Mouse (Mus musculus) CH12.LX (cell line): ENCODE data around the gene Tkfc.

Source experiments
- BHLHE40 ChIP-seq: IDR thresholded peaks from 2 replicates; pipeline ENCODE4 v1.6.1; 2011; ENCODE audit warnings: mild to moderate bottlenecking, low read depth, low read length, improper control_type of control experiment
- CTCF ChIP-seq, 2 experiments: IDR thresholded peaks in 1 of 2; conservative IDR thresholded peaks in 1 of 2; 2 replicates each; pipeline ENCODE4 v1.5.1; 2011 to 2012; ENCODE audit warnings: low read depth in 2 of 2, low read length in 2 of 2, improper control_type of control experiment in 1 of 2, inconsistent platforms in 1 of 2, mild to moderate bottlenecking in 1 of 2, moderate library complexity in 1 of 2
- EP300 ChIP-seq: IDR thresholded peaks from 2 replicates; pipeline ENCODE4 v1.6.1; 2011; ENCODE audit warnings: low read length, improper control_type of control experiment
- HCFC1 ChIP-seq: IDR thresholded peaks from 2 replicates; pipeline ENCODE4 v1.6.1; 2012; ENCODE audit warnings: low read depth, mild to moderate bottlenecking, inconsistent platforms, low read length, improper control_type of control experiment
- JUND ChIP-seq: conservative IDR thresholded peaks from 2 replicates; pipeline ENCODE4 v1.6.1; 2011; ENCODE audit warnings: low read depth, low read length, improper control_type of control experiment
- MAX ChIP-seq: IDR thresholded peaks from 2 replicates; pipeline ENCODE4 v1.6.1; 2011; ENCODE audit warnings: low read length, improper control_type of control experiment
- MXI1 ChIP-seq: IDR thresholded peaks from 2 replicates; pipeline ENCODE4 v1.6.1; 2011; ENCODE audit warnings: mild to moderate bottlenecking, low read depth, low read length, improper control_type of control experiment
- NELFE ChIP-seq: IDR thresholded peaks from 2 replicates; pipeline ENCODE4 v1.6.1; 2011; ENCODE audit warnings: low read depth, low read length, improper control_type of control experiment
- POLR2A ChIP-seq: IDR thresholded peaks from 2 replicates; pipeline ENCODE4 v1.6.1; 2011; ENCODE audit warnings: low read depth, mild to moderate bottlenecking, improper control_type of control experiment, low read length
- RAD21 ChIP-seq: IDR thresholded peaks from 2 replicates; pipeline ENCODE4 v1.6.1; 2011; ENCODE audit warnings: low read depth, mild to moderate bottlenecking, low read length, improper control_type of control experiment, moderate library complexity
- USF1 ChIP-seq: IDR thresholded peaks from 2 replicates; pipeline ENCODE4 v1.6.1; 2014; ENCODE audit warnings: low read depth, mild to moderate bottlenecking, inconsistent platforms, low read length, improper control_type of control experiment
- ZKSCAN1 ChIP-seq: IDR thresholded peaks from 2 replicates; pipeline ENCODE4 v1.6.1; 2012; ENCODE audit warnings: low read depth, inconsistent platforms, low read length, improper control_type of control experiment, borderline replicate concordance
- ZMIZ1 ChIP-seq: IDR thresholded peaks from 2 replicates; pipeline ENCODE4 v1.6.1; 2012; ENCODE audit warnings: low read depth, mild to moderate bottlenecking, inconsistent platforms, low read length, improper control_type of control experiment
- ZNF384 ChIP-seq: IDR thresholded peaks from 2 replicates; pipeline ENCODE4 v1.6.1; 2012; ENCODE audit warnings: low read depth, low read length, improper control_type of control experiment, inconsistent platforms

DNA sequence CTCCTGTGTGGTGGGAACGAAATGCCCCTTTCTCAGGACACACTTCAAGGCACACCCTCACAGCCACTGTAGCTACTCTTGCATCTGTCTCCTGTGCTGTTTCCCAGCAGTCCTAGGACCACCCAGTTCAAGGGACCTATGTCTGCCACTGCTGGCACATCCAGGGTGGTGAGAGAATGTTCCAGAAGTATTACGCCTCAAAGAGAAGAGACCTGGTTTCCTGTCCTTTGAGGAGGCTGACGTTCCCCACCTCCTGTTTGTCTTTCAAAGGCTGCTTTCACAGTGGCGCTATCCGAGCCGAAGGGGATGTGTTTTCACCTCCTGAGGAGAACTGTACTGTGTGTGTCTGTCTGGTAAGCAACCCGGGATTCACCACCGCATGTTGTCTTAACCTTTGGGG, 42.7 kb upstream of the Tkfc start:
- TF ChIP-seq BHLHE40: no peak
- no peak for TF ChIP-seq CTCF (conservative IDR thresholded peaks at IDR 0.05 in 1 of 2, IDR thresholded peaks at IDR 0.05 in 1 of 2; ENCODE audit: low read depth in 2 of 2, low read length in 2 of 2)
- TF ChIP-seq USF1: no peak
- TF ChIP-seq MXI1: no peak
- no peak for TF ChIP-seq ZKSCAN1
- no peak for TF ChIP-seq MAX
- no peak for TF ChIP-seq POLR2A
- TF ChIP-seq ZMIZ1: no peak
- TF ChIP-seq JUND: no peak
- TF ChIP-seq NELFE: no peak
- TF ChIP-seq EP300: no peak
- TF ChIP-seq RAD21: no peak
- TF ChIP-seq ZNF384: no peak
- TF ChIP-seq HCFC1: no peak
